Mouse (Mus musculus) erythroblast, adult 5-6 weeks (primary cell): Measurements from ENCODE around the gene Mcu. TPM values are rescaled to one million over a fixed set of nuclear protein-coding genes. Genes with fewer than 3 reads are reported as not detected.

Source experiments
- ATAC-seq: replicated peaks from 2 replicates; pipeline ENCODE4 v1.8.0; 2016; ENCODE audit warnings: moderate number of reproducible peaks, mild to moderate bottlenecking, moderate TSS enrichment, inconsistent platforms; ENCODE audit not compliant: poor library complexity, low FRiP score, severe bottlenecking
- total RNA-seq, 2 experiments: library from RNA; stranded (forward) in 1 of 2; stranded (reverse) in 1 of 2; fragments of 150-400 nt in 1 of 2; fragments of 200-764, 138-1000 nt in 1 of 2; gene quantifications; 2 replicates each; pipeline versions ENCODE4 v1.2.3 to v1.2.4; 2015 to 2017; ENCODE audit warnings: low replicate concordance in 2 of 2

The Mcu gene
- total RNA-seq, 2 experiments from 2014 or later: 10.0 to 16.2 TPM

- no peak for ATAC-seq
Measured at GRCm38 (mm10) chr10:59571964-59572363, 44.5 kb downstream of the Mcu start.

GRCm38 (mm10) chr10:59571273-59571672 lies 45.2 kb downstream of the Mcu start:
- ATAC-seq: no peak

- ATAC-seq: 0 out of 2 replicates have a peak, but pooled peaks have one; percentile 51
Measured at GRCm38 (mm10) chr10:59570780-59571179, 45.7 kb downstream of the Mcu start.

- 0 out of 2 replicates have a peak, but pooled peaks have one; percentile 52 for ATAC-seq
Measured at GRCm38 (mm10) chr10:59570360-59570759, 46.1 kb downstream of the Mcu start.

- no peak for ATAC-seq
Measured at GRCm38 (mm10) chr10:59569481-59569869, 47.0 kb downstream of the Mcu start.

- no peak for ATAC-seq
Measured at GRCm38 (mm10) chr10:59568665-59569480, 47.6 kb downstream of the Mcu start.

- ATAC-seq: no peak
Measured at GRCm38 (mm10) chr10:59566968-59567367, 49.5 kb downstream of the Mcu start.

- ATAC-seq: no peak
Measured at GRCm38 (mm10) chr10:59565995-59566410, 50.5 kb downstream of the Mcu start.

GRCm38 (mm10) chr10:59564551-59564950 lies 51.9 kb downstream of the Mcu start:
- no peak for ATAC-seq

GRCm38 (mm10) chr10:59562511-59562910 lies 54.0 kb downstream of the Mcu start:
- no peak for ATAC-seq

GRCm38 (mm10) chr10:59560126-59560525 lies 56.4 kb downstream of the Mcu start:
- no peak for ATAC-seq

GRCm38 (mm10) chr10:59558602-59559001 lies 57.9 kb downstream of the Mcu start:
- no peak for ATAC-seq

- no peak for ATAC-seq
Measured at GRCm38 (mm10) chr10:59558164-59558563, 58.3 kb downstream of the Mcu start.

GRCm38 (mm10) chr10:59556541-59556940 lies 60.0 kb downstream of the Mcu start:
- ATAC-seq: no peak

GRCm38 (mm10) chr10:59554243-59554642 lies 62.2 kb downstream of the Mcu start:
- no peak for ATAC-seq

GRCm38 (mm10) chr10:59552456-59552855 lies 64.0 kb downstream of the Mcu start:
- ATAC-seq: no peak

GRCm38 (mm10) chr10:59548768-59549333 lies 67.6 kb downstream of the Mcu start:
- peak; percentile 78 for ATAC-seq

- no peak for ATAC-seq
Measured at GRCm38 (mm10) chr10:59548211-59548610, 68.3 kb downstream of the Mcu start.

- ATAC-seq: no peak
Measured at GRCm38 (mm10) chr10:59547426-59547825, 69.1 kb downstream of the Mcu start.

- no peak for ATAC-seq
Measured at GRCm38 (mm10) chr10:59545169-59545568, 71.3 kb downstream of the Mcu start.

- no peak for ATAC-seq
Measured at GRCm38 (mm10) chr10:59543351-59543750, 73.1 kb downstream of the Mcu start.
